Mouse (Mus musculus) liver (tissue): ENCODE data around the gene Gm38431.
A peak's percentile ranks its signal among the peaks of the same experiment; 100 is the strongest.

Source experiments
- DNase-seq: peaks from one replicate; pipeline ENCODE4 v3.0.0-alpha.2; 2020; ENCODE audit warnings: mixed read lengths

The Gm38431 gene

GRCm38 (mm10) chr9:21091707-21092320, at the start of gene Gm38431, which contains the start of gene Raver1:
Gene Gm38431, minus strand, starts transcription at chr9:21091997.
Gene Raver1, minus strand, starts transcription at chr9:21092008.
- peak; percentile 99 for DNase-seq

- no peak for DNase-seq
These were observed 46.6 kb upstream of the Gm38431 start for GRCm38 (mm10) chr9:21138386-21138785.

GRCm38 (mm10) chr9:21137229-21137628, 45.4 kb upstream of the Gm38431 start:
- peak; percentile 71 for DNase-seq

- DNase-seq: no peak
These were observed 44.6 kb upstream of the Gm38431 start for GRCm38 (mm10) chr9:21136401-21136800.

- no peak for DNase-seq
These were observed 44.2 kb upstream of the Gm38431 start for GRCm38 (mm10) chr9:21135941-21136381.

- DNase-seq: no peak
These were observed 43.6 kb upstream of the Gm38431 start for GRCm38 (mm10) chr9:21135329-21135890.

- DNase-seq: no peak
These were observed 43.0 kb upstream of the Gm38431 start for GRCm38 (mm10) chr9:21134595-21135328.

- DNase-seq: no peak
These were observed 41.4 kb upstream of the Gm38431 start for GRCm38 (mm10) chr9:21133064-21133707.

GRCm38 (mm10) chr9:21132102-21132775, 40.4 kb upstream of the Gm38431 start:
- no peak for DNase-seq

- peak; percentile 89 for DNase-seq
These were observed 39.5 kb upstream of the Gm38431 start, which contains the start of gene Tyk2 for GRCm38 (mm10) chr9:21131059-21131956. Gene Tyk2, minus strand, starts transcription at chr9:21131243.

GRCm38 (mm10) chr9:21126259-21126627, 34.4 kb upstream of the Gm38431 start:
- no peak for DNase-seq

GRCm38 (mm10) chr9:21125502-21126258, 33.9 kb upstream of the Gm38431 start:
- DNase-seq: no peak

- no peak for DNase-seq
These were observed 33.0 kb upstream of the Gm38431 start for GRCm38 (mm10) chr9:21124837-21125236.

- no peak for DNase-seq
These were observed 29.7 kb upstream of the Gm38431 start for GRCm38 (mm10) chr9:21121483-21121882.

GRCm38 (mm10) chr9:21117073-21117472, 25.3 kb upstream of the Gm38431 start:
- no peak for DNase-seq

- no peak for DNase-seq
These were observed 23.3 kb upstream of the Gm38431 start for GRCm38 (mm10) chr9:21115105-21115504.

- DNase-seq: no peak
These were observed 22.4 kb upstream of the Gm38431 start for GRCm38 (mm10) chr9:21114190-21114589.

GRCm38 (mm10) chr9:21113751-21114150, 22.0 kb upstream of the Gm38431 start:
- no peak for DNase-seq

- peak; percentile 49 for DNase-seq
These were observed 15.9 kb upstream of the Gm38431 start for GRCm38 (mm10) chr9:21107607-21108237.
